Mouse (Mus musculus) heart, postnatal 0 days (tissue): ENCODE data around the gene D8Ertd738e.

Source experiments
- CTCF ChIP-seq: IDR thresholded peaks from 2 replicates; pipeline ENCODE4 v1.5.1; 2016; ENCODE audit warnings: antibody characterized with exemption, control low read depth, low read depth
- EP300 ChIP-seq: IDR thresholded peaks from 2 replicates; pipeline ENCODE4 v1.6.1; 2016; ENCODE audit warnings: antibody characterized with exemption, low read depth

DNA sequence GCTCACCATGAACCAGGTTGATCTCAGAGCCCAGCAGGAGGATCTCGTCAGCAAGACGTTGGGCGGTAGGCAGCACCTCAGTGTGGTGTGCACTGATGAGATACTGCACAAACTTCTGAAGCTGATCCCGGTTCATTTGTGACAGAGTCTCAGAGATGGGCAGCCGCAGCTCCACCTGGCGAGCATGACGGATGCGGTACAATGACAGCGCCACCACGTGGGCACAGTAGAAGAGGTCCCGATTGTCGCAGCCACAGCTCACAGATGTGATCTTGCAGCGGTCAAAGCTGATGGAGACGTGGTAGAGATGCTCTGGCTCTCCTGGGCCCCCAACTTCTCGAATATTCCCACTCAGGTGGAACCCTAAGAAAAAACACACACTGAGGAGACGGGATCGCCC, 18.8 kb downstream of the D8Ertd738e start:
- peak; percentile 38 for TF ChIP-seq CTCF
- TF ChIP-seq EP300, result no peak
